Mouse (Mus musculus) MEL (cell line): ENCODE results near the gene C1s1. TPM values are rescaled to one million over a fixed set of nuclear protein-coding genes. Genes with fewer than 3 reads are reported as not detected.
"Not testable (repeated sequence)": the region's sequence is repeated elsewhere in the genome, so short reads cannot be mapped to it uniquely, and the experiment has no call there.

Experiments used
- DNase-seq: peaks from one replicate; pipeline ENCODE4 v3.0.0; 2011; ENCODE audit warnings: low read depth, low spot score
- H3K27ac ChIP-seq: 2 replicates; pipeline ENCODE4 v1.5.1; 2012; ENCODE audit warnings: low read depth, mild to moderate bottlenecking, control low read depth, low read length, moderate library complexity; ENCODE audit not compliant: control insufficient read depth
- H3K27me3 ChIP-seq, 2 experiments: fragments of 150-350 bp in 1 of 2; sonication (generic) in 1 of 2; 2 replicates each; pipeline ENCODE4 v1.6.1; 2012; ENCODE audit warnings: low read length in 2 of 2, mild to moderate bottlenecking in 2 of 2, improper control_type of control experiment in 1 of 2, moderate library complexity in 1 of 2; ENCODE audit not compliant: insufficient read depth in 2 of 2, control insufficient read depth in 1 of 2
- H3K36me3 ChIP-seq, 2 experiments: 2 replicates each; pipeline ENCODE4 v1.6.1; 2012 to 2014; ENCODE audit warnings: low read length in 2 of 2, improper control_type of control experiment in 1 of 2, inconsistent platforms in 1 of 2, mild to moderate bottlenecking in 1 of 2; ENCODE audit not compliant: insufficient read depth in 2 of 2, control insufficient read depth in 1 of 2
- H3K4me1 ChIP-seq, 2 experiments: fragments of 150-350 bp in 1 of 2; sonication (generic) in 1 of 2; 2 replicates each; pipeline ENCODE4 v1.6.1; 2012; ENCODE audit warnings: low read length in 2 of 2, improper control_type of control experiment in 1 of 2, mild to moderate bottlenecking in 1 of 2; ENCODE audit not compliant: insufficient read depth in 2 of 2, control insufficient read depth in 1 of 2
- H3K4me3 ChIP-seq, 2 experiments: fragments of 150-350 bp in 1 of 2; sonication (generic) in 1 of 2; 2 replicates each; pipeline ENCODE4 v1.5.1; 2012; ENCODE audit warnings: low read depth in 2 of 2, low read length in 2 of 2, mild to moderate bottlenecking in 2 of 2, moderate library complexity in 2 of 2, control low read depth in 1 of 2, improper control_type of control experiment in 1 of 2; ENCODE audit not compliant: control insufficient read depth in 1 of 2, insufficient read depth in 1 of 2
- H3K79me2 ChIP-seq: 2 replicates; pipeline ENCODE4 v1.6.1; 2012; ENCODE audit warnings: mild to moderate bottlenecking, low read length, moderate library complexity; ENCODE audit not compliant: control insufficient read depth, poor library complexity, insufficient read depth
- H3K9ac ChIP-seq: 2 replicates; pipeline ENCODE4 v1.6.1; 2012; ENCODE audit warnings: low read depth, mild to moderate bottlenecking, control low read depth, low read length, moderate library complexity; ENCODE audit not compliant: control insufficient read depth, poor library complexity, severe bottlenecking
- H3K9me3 ChIP-seq: fragments of 150-350 bp; sonication (generic); replicated peaks from 2 replicates; pipeline ENCODE4 v1.6.1; 2012; ENCODE audit warnings: mild to moderate bottlenecking, low read length, improper control_type of control experiment, moderate library complexity; ENCODE audit not compliant: insufficient read depth
- CHD1 ChIP-seq: IDR thresholded peaks from 2 replicates; pipeline ENCODE4 v1.6.1; 2012; ENCODE audit warnings: low read depth, mild to moderate bottlenecking, inconsistent platforms, low read length, improper control_type of control experiment
- CTCF ChIP-seq, 3 experiments: IDR thresholded peaks in 2 of 3; conservative IDR thresholded peaks in 1 of 3; 2 replicates each; pipeline ENCODE4 v1.5.1; 2011 to 2012; ENCODE audit warnings: low read length in 3 of 3, low read depth in 2 of 3, mild to moderate bottlenecking in 2 of 3, improper control_type of control experiment in 1 of 3, inconsistent platforms in 1 of 3, mixed read lengths in 1 of 3, moderate library complexity in 1 of 3; ENCODE audit not compliant: control insufficient read depth in 1 of 3, insufficient read depth in 1 of 3, poor library complexity in 1 of 3, severe bottlenecking in 1 of 3
- EP300 ChIP-seq, 2 experiments: IDR thresholded peaks; 2 replicates each; pipeline ENCODE4 v1.6.1; 2011; ENCODE audit warnings: improper control_type of control experiment in 2 of 2, low read length in 2 of 2, low read depth in 1 of 2, mild to moderate bottlenecking in 1 of 2
- GATA1 ChIP-seq: IDR thresholded peaks from 2 replicates; pipeline ENCODE4 v1.6.1; 2011; ENCODE audit warnings: low read depth, low read length, improper control_type of control experiment
- JUND ChIP-seq: IDR thresholded peaks from 2 replicates; pipeline ENCODE4 v1.6.1; 2011; ENCODE audit warnings: low read depth, mild to moderate bottlenecking, improper control_type of control experiment, low read length
- KAT2A ChIP-seq: conservative IDR thresholded peaks from 2 replicates; pipeline ENCODE4 v1.6.1; 2012; ENCODE audit warnings: low read depth, low read length, improper control_type of control experiment, inconsistent platforms
- MAZ ChIP-seq: IDR thresholded peaks from 2 replicates; pipeline ENCODE4 v1.6.1; 2012; ENCODE audit warnings: low read depth, mild to moderate bottlenecking, inconsistent platforms, low read length, improper control_type of control experiment
- MEF2A ChIP-seq: IDR thresholded peaks from 2 replicates; pipeline ENCODE4 v1.6.1; 2014; ENCODE audit warnings: low read depth, mild to moderate bottlenecking, inconsistent platforms, low read length, improper control_type of control experiment; ENCODE audit not compliant: poor library complexity, insufficient replicate concordance, severe bottlenecking; ENCODE audit errors: extremely low read depth
- RAD21 ChIP-seq: IDR thresholded peaks from 2 replicates; pipeline ENCODE4 v1.6.1; 2011; ENCODE audit warnings: mild to moderate bottlenecking, low read depth, low read length, improper control_type of control experiment
- TAL1 ChIP-seq: IDR thresholded peaks from 2 replicates; pipeline ENCODE4 v1.6.1; 2012; ENCODE audit warnings: mild to moderate bottlenecking, inconsistent platforms, low read length, moderate library complexity, mixed read lengths
- TBP ChIP-seq: IDR thresholded peaks from 2 replicates; pipeline ENCODE4 v1.8.0; 2011; ENCODE audit warnings: low read depth, low read length, improper control_type of control experiment
- TCF12 ChIP-seq: IDR thresholded peaks from 2 replicates; pipeline ENCODE4 v1.6.1; 2014; ENCODE audit warnings: low read depth, mild to moderate bottlenecking, inconsistent platforms, low read length, improper control_type of control experiment, moderate library complexity
- UBTF ChIP-seq: IDR thresholded peaks from 2 replicates; pipeline ENCODE4 v1.6.1; 2012; ENCODE audit warnings: low read depth, mild to moderate bottlenecking, inconsistent platforms, low read length, improper control_type of control experiment, moderate library complexity, borderline replicate concordance; ENCODE audit not compliant: insufficient read depth
- ZKSCAN1 ChIP-seq: IDR thresholded peaks from 2 replicates; pipeline ENCODE4 v1.6.1; 2012; ENCODE audit warnings: low read depth, mild to moderate bottlenecking, inconsistent platforms, low read length, improper control_type of control experiment, moderate library complexity
- polyA plus RNA-seq, 2 experiments: library from polyadenylated mRNA; stranded (reverse) in 1 of 2; unstranded in 1 of 2; fragments of >175 nt in 1 of 2; fragments of >200 nt in 1 of 2; gene quantifications; 2 replicates each; pipeline versions ENCODE4 v1.2.1 to v1.2.4; 2012; ENCODE audit warnings: low replicate concordance in 2 of 2, low read depth in 1 of 2; ENCODE audit not compliant: insufficient read length in 2 of 2, insufficient read depth in 1 of 2, missing spikeins in 1 of 2
- total RNA-seq: library from RNA; depleted of rRNA; stranded (reverse); fragments of 300-350 nt; gene quantifications from 2 replicates; pipeline ENCODE4 v1.2.3, GENCODE M21; 2012; rRNA removed

The C1s1 gene
- total RNA-seq (0.36 and 0.46 TPM in 2 replicates), polyA plus RNA-seq (1 to 10 TPM in 1 of 2 experiments, not detected in 1; 1.5 TPM)

- H3K27ac ChIP-seq, H3K36me3 ChIP-seq, H3K9ac ChIP-seq, H3K4me3 ChIP-seq, H3K79me2 ChIP-seq, H3K9me3 ChIP-seq, H3K4me1 ChIP-seq: not testable (repeated sequence)
- DNase-seq, result peak; percentile 44
- peak; percentile 15 for TF ChIP-seq RAD21
- peak; percentile 14 to 36 (median 20); a peak in 4 of 6 replicates for TF ChIP-seq CTCF (IDR thresholded peaks at IDR 0.05 in 2 of 3, conservative IDR thresholded peaks at IDR 0.05 in 1 of 3; ENCODE audit: control insufficient read depth in 1 of 3, insufficient read depth in 1 of 3, low read depth in 2 of 3, low read length in 3 of 3, poor library complexity in 1 of 3, severe bottlenecking in 1 of 3)
- TF ChIP-seq, all 39 proteins: peak for 2; not testable (repeated sequence) for 37
- not testable (repeated sequence) for H3K27me3 ChIP-seq
These were observed at the start of gene C1s1 for GRCm38 (mm10) chr6:124542284-124542683. C1s1 (minus strand) TSS chr6:124542359.

- DNase-seq, result no peak
- TF ChIP-seq KAT2A, result no peak
- Histone ChIP-seq H3K9ac (no peak overlapping the region), H3K27me3 (no peaks in the 10 kb centered on the region; a peak in 2 of 4 replicates), H3K4me3 (no peak overlapping the region), H3K4me1 (no peaks in the 10 kb centered on the region), H3K27ac (no peak overlapping the region), H3K36me3 (no peaks in the 10 kb centered on the region), H3K9me3 (no peaks in the 10 kb centered on the region), H3K79me2 (no peaks in the 10 kb centered on the region)
These were observed 46.6 kb upstream of the C1s1 start for GRCm38 (mm10) chr6:124588771-124589170.

- H3K36me3 ChIP-seq, result no peaks in the 10 kb centered on the region
- H3K27me3 ChIP-seq, result no peaks in the 10 kb centered on the region; a peak in 2 of 4 replicates
- no peak overlapping the region for H3K9ac ChIP-seq
- H3K27ac ChIP-seq, result no peak overlapping the region
- no peaks in the 10 kb centered on the region for H3K4me1 ChIP-seq
- H3K79me2 ChIP-seq, result no peaks in the 10 kb centered on the region
- DNase-seq, result no peak
- no peak for TF ChIP-seq KAT2A
- no peak for TF ChIP-seq TCF12
- TF ChIP-seq MEF2A, result no peak
- no peak for TF ChIP-seq TBP
- TF ChIP-seq EP300 (IDR thresholded peaks at IDR 0.05; ENCODE audit: low read depth in 1 of 2, low read length in 2 of 2), result no peak
- no peak for TF ChIP-seq UBTF
- no peak for TF ChIP-seq GATA1
- TF ChIP-seq MAZ, result no peak
- no peak for TF ChIP-seq TAL1
- TF ChIP-seq CHD1, result no peak
- TF ChIP-seq ZKSCAN1, result no peak
- no peak for TF ChIP-seq RAD21
- no peak for TF ChIP-seq JUND
- H3K9me3 ChIP-seq, result no peaks in the 10 kb centered on the region
- no peak overlapping the region for H3K4me3 ChIP-seq
These were observed 44.1 kb upstream of the C1s1 start for GRCm38 (mm10) chr6:124586266-124586665.
